Mouse (Mus musculus): ENCODE data around the gene Myo1a.

- no peak for TF ChIP-seq EP300 (IDR thresholded peaks at IDR 0.05)
- TF ChIP-seq CTCF (IDR thresholded peaks at IDR 0.05): no peak
Measured at GRCm38 (mm10) chr10:127745886-127746285, 40.9 kb downstream of the Myo1a start.
